Mouse (Mus musculus) liver, embryonic 14.5 days (tissue): Measurements from ENCODE around the gene Cacna2d2. TPM values are rescaled to one million over a fixed set of nuclear protein-coding genes. Genes with fewer than 3 reads are reported as not detected.
A peak's percentile ranks its signal among the peaks of the same experiment; 100 is the strongest.

ENCODE experiments used
- ATAC-seq: fragments of 200-750 bp; cut with Nextera tagmentation; 2 replicates; pipeline ENCODE4 v1.8.0; 2017; ENCODE audit warnings: moderate number of reproducible peaks, mild to moderate bottlenecking, moderate library complexity; ENCODE audit not compliant: insufficient read depth
- DNase-seq, 3 experiments: peaks; one replicate each; pipeline ENCODE4 v3.0.0-alpha.2; 2012 to 2013; ENCODE audit warnings: low read depth in 3 of 3, low spot score in 3 of 3
- H3K27ac ChIP-seq: fragments of 300-500 bp; sonication (generic); 2 replicates; pipeline ENCODE4 v1.5.1; 2014; ENCODE audit warnings: moderate library complexity, mild to moderate bottlenecking, control low read depth, inconsistent platforms
- H3K27me3 ChIP-seq: fragments of 300-500 bp; sonication (generic); 2 replicates; pipeline ENCODE4 v1.6.1; 2014; ENCODE audit warnings: mild to moderate bottlenecking, low read length, moderate library complexity; ENCODE audit not compliant: control insufficient read depth, insufficient read depth
- H3K36me3 ChIP-seq: fragments of 300-500 bp; sonication (generic); replicated peaks from 2 replicates; pipeline ENCODE4 v1.6.1; 2014; ENCODE audit warnings: low read depth; ENCODE audit not compliant: control insufficient read depth, insufficient read depth
- H3K4me1 ChIP-seq, 2 experiments: fragments of 200-500 bp in 1 of 2; fragments of 300-500 bp in 1 of 2; sonication (generic) in 1 of 2; replicated peaks; 2 replicates each; pipeline ENCODE4 v1.6.1; 2012 to 2014; ENCODE audit warnings: antibody characterized with exemption in 1 of 2, inconsistent platforms in 1 of 2, low read length in 1 of 2; ENCODE audit not compliant: control insufficient read depth in 2 of 2, insufficient read depth in 2 of 2
- H3K4me2 ChIP-seq: fragments of 300-500 bp; sonication (generic); 2 replicates; pipeline ENCODE4 v1.6.1; 2014; ENCODE audit warnings: low read depth, mild to moderate bottlenecking, control low read depth, moderate library complexity
- H3K4me3 ChIP-seq, 2 experiments: fragments of 200-500 bp in 1 of 2; fragments of 300-500 bp in 1 of 2; sonication (generic) in 1 of 2; 2 replicates each; pipeline ENCODE4 v1.5.1; 2012 to 2014; ENCODE audit warnings: low read depth in 2 of 2, low read length in 2 of 2, mild to moderate bottlenecking in 2 of 2, control low read depth in 1 of 2, inconsistent platforms in 1 of 2, moderate library complexity in 1 of 2; ENCODE audit not compliant: insufficient read depth in 1 of 2
- H3K9ac ChIP-seq: fragments of 300-500 bp; sonication (generic); replicated peaks from 2 replicates; pipeline ENCODE4 v1.6.1; 2014; ENCODE audit warnings: mild to moderate bottlenecking, control low read depth, moderate library complexity
- H3K9me3 ChIP-seq: fragments of 300-500 bp; sonication (generic); 2 replicates; pipeline ENCODE4 v1.6.1; 2016; ENCODE audit warnings: low read length, mixed read lengths; ENCODE audit not compliant: control insufficient read depth
- CTCF ChIP-seq: IDR thresholded peaks from 2 replicates; pipeline ENCODE4 v1.5.1; 2016; ENCODE audit warnings: antibody characterized with exemption, low read depth, control low read depth
- EP300 ChIP-seq: IDR thresholded peaks from 2 replicates; pipeline ENCODE4 v1.6.1; 2016; ENCODE audit warnings: antibody characterized with exemption, low read depth
- WGBS: fragments of 180-500 bp; shearing (Covaris S2); extraction: QIAGEN DNeasy Blood & Tissue Kit; methylation state at CpG from one replicate; pipeline ENCODE4 v1.1.7; 2014; ENCODE audit not compliant: insufficient replicate concordance; 5-methylcytosine and 5-hydroxymethylcytosine counted together
- polyA plus RNA-seq, 2 experiments: library from polyadenylated mRNA; depleted of rRNA in 1 of 2; stranded (reverse) in 1 of 2; unstranded in 1 of 2; fragments of >200 nt; fragmentation: Nextera tagmentation in 1 of 2; extraction: Ambion mirVana in 1 of 2; gene quantifications; 2 replicates each; pipeline versions ENCODE4 v1.2.1 to v1.2.3; 2012 to 2014

Gene Cacna2d2
- polyA plus RNA-seq, 2 experiments: 0.06 TPM; not detected in 1

DNA sequence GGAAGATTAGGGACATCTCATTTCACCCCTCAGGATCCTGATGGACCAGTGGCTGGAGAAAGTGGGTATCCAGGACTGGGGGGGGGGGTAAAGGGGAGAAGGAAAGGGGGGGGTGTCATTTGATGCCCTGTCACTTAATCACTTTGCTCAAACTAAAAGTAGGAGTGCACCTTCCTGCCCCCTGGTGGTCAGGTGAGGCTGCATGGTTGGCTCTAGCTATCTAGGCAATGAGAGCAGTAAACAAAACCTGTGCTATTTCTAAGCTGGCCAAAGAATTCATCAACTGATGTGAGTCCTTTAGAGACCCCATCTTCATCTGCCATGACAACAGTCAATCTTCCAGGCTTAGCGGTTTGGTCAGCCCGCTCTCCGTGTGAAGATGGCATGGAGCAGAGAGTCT, 12.7 kb upstream of the Cacna2d2 start:
- DNase-seq: no peak
- no peak overlapping the region for H3K9ac ChIP-seq

DNA sequence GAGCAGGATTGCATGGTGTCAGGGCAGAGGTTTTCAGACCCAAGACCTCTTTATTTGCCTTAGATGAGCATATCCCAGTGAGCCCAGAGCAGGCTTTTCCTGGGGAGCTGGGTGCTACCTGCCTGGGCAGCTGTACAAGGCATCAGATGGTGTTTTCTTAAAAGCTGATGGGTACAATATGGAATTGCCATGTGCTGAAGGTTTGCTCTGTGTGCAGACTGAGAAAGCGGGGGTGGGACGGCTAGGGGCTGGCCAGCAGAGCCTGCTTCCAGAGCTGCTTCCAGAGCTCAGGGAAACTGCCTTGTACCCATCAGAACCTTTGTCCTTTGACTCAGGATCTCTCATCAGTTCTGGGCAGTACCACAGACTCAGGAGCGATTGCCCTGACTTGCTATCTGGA, 11.7 kb upstream of the Cacna2d2 start:
- ATAC-seq: no peak
- TF ChIP-seq CTCF (no peak), EP300 (no peak)
- DNase-seq: no peak
- Histone ChIP-seq H3K4me2 (no peak overlapping the region), H3K36me3 (no peaks in the 10 kb centered on the region), H3K27me3 (peaks cover 13% of the 10 kb centered on the region), H3K4me3 (no peak overlapping the region), H3K9ac (no peak overlapping the region), H3K9me3 (no peaks in the 10 kb centered on the region), H3K27ac (no peak overlapping the region), H3K4me1 (no peaks in the 10 kb centered on the region)
- WGBS: 75% methylated on average over 3 of the region's 3 CpGs

More for the DNA sequence above, 12.7 kb upstream of the Cacna2d2 start:
- Histone ChIP-seq H3K9me3 (no peaks in the 10 kb centered on the region), H3K4me3 (no peak overlapping the region), H3K36me3 (no peaks in the 10 kb centered on the region), H3K27ac (no peak overlapping the region), H3K27me3 (peaks cover 23% of the 10 kb centered on the region), H3K4me1 (no peaks in the 10 kb centered on the region), H3K4me2 (no peak overlapping the region)
- WGBS: 45% methylated on average over 3 of the region's 3 CpGs
- TF ChIP-seq CTCF (peak; percentile 81), EP300 (no peak)
- ATAC-seq: 0 out of 2 replicates have a peak, but pooled peaks have one; percentile 31

DNA sequence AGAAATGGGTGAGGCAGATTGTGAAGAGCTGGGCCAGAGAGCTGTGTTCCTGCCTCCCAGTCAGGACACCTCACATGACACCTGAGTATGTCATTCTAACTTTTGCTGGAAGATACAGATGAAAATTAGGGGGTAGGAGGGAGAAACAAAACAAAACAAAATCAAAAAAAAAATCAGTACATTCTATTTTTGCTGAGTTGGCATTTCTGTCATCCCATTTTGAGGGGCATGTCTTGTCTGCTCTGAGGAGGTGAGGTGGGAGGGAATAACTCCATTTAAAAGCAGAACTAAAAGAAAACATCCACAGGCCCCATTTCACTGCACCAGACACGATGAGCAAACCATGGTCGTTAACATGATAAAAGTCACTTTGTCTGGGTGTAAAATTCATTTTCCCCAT, 11.1 kb upstream of the Cacna2d2 start:
- Histone ChIP-seq H3K27me3 (peaks cover 11% of the 10 kb centered on the region; the same call in 1 of the 2 replicates), H3K9me3 (no peaks in the 10 kb centered on the region), H3K4me2 (no peak overlapping the region), H3K9ac (no peak overlapping the region), H3K36me3 (no peaks in the 10 kb centered on the region), H3K4me3 (no peak overlapping the region), H3K27ac (no peak overlapping the region), H3K4me1 (no peaks in the 10 kb centered on the region)
- WGBS: 33% methylated on average over 2 of the region's 2 CpGs
- DNase-seq (no peak), ATAC-seq (no peak)
- TF ChIP-seq CTCF: no peak
- TF ChIP-seq EP300: no peak

DNA sequence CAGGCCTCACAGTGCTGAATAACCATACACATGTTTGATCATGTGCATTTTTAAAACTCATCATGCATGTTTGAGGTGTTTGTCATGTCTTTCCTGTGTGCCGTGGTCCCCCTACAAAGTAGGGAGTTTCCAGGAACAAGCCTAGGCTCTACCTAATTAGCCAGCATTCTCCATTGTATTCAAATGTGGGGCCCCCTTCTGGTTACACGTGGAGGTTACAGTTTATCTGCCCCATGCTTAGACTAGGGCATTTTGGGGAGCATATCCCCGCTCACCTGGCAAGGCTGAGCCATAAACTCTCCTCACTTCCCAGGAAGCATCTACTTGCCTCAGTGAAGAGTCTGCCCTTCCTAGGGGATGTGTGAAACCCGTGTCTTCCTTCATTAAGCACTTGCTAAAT, 3.0 kb upstream of the Cacna2d2 start:
- peaks cover 47% of the 10 kb centered on the region for H3K27me3 ChIP-seq
- H3K27ac ChIP-seq: no peak overlapping the region
- H3K36me3 ChIP-seq: no peaks in the 10 kb centered on the region
- H3K4me3 ChIP-seq: no peak overlapping the region
- peak; percentile 53 for TF ChIP-seq CTCF
- TF ChIP-seq EP300: no peak
- no peaks in the 10 kb centered on the region for H3K4me1 ChIP-seq
- WGBS: 17% methylated on average over 4 of the region's 4 CpGs
- no peak for DNase-seq
- H3K9me3 ChIP-seq: no peaks in the 10 kb centered on the region
- H3K4me2 ChIP-seq: no peak overlapping the region
- no peak for ATAC-seq
- no peak overlapping the region for H3K9ac ChIP-seq

DNA sequence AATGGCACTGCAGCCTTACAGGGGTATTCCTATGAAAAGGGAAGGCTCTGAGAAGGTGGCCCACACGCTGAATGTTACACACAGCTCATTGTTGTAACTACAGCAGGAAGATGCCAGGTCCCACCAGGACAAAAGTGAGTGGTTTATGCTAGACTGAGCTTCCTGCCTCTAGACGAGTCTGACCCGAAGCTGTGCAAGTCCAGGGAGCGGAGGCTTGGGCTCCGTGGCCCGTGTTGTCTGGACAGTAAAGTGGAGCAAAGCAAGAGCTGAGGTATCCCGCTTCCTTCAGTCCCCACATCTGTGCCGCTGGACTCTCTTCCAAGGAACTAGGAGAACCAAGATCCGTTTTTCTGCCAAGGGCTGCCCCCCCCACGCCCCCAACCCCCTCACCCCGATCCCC, 444 bp upstream of the Cacna2d2 start:
- Histone ChIP-seq H3K9ac (no peak overlapping the region), H3K27me3 (peaks cover 66% of the 10 kb centered on the region), H3K36me3 (no peaks in the 10 kb centered on the region), H3K4me2 (no peak overlapping the region), H3K4me1 (no peaks in the 10 kb centered on the region), H3K4me3 (no peak overlapping the region), H3K27ac (no peak overlapping the region), H3K9me3 (no peaks in the 10 kb centered on the region)
- TF ChIP-seq CTCF (no peak), EP300 (no peak)
- 19% methylated on average over 11 of the region's 11 CpGs for WGBS
- ATAC-seq (no peak), DNase-seq (no peak)
